Mouse (Mus musculus): Measurements from ENCODE around the gene Zfp445. TPM values are rescaled to one million over a fixed set of nuclear protein-coding genes. Genes with fewer than 3 reads are reported as not detected.
"Not testable (repeated sequence)": the region's sequence is repeated elsewhere in the genome, so short reads cannot be mapped to it uniquely, and the experiment has no call there.

Gene Zfp445
- polyA plus RNA-seq, 1 experiment: 3.9 TPM

- TF ChIP-seq GATA1 (IDR thresholded peaks at IDR 0.05; ENCODE audit: borderline replicate concordance, low read length): no peak
- no peak for TF ChIP-seq FLI1 (IDR thresholded peaks at IDR 0.05; ENCODE audit: low read length)
- peaks cover 52% of the 10 kb centered on the region for H3K36me3 ChIP-seq (replicated peaks; ENCODE audit: low read length)
- peaks cover 19% of the 10 kb centered on the region for H3K4me1 ChIP-seq
- H3K27me3 ChIP-seq (replicated peaks): peaks cover 5% of the 10 kb centered on the region
- H3K9me3 ChIP-seq: peaks cover 59% of the 10 kb centered on the region
- peak overlapping the region; percentile 96 for H3K4me3 ChIP-seq (replicated peaks)
These were observed 958 bp downstream of the Zfp445 start for GRCm38 (mm10) chr9:122864848-122865247.

DNA sequence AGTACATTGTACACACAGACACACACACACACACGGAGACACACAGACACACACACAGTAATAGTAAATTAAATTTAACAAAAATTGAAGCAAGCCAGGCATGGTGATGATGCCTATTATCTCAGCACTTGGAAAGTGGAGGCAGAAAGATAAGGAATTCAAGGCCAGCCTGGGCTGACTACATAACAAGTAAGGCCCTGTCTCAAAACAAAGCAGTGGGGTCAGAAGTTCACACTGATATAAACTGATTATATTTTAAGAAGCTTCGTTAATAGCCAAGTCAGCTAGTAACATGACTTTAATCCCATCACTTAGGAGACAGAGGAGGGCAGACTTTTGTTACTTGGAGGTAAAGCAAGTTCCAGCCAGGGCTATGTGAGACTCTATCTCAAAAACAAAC is 2.1 kb downstream of the Zfp445 start:
- no peak for TF ChIP-seq GATA1 (IDR thresholded peaks at IDR 0.05; ENCODE audit: borderline replicate concordance, low read length)
- no peak for TF ChIP-seq FLI1 (IDR thresholded peaks at IDR 0.05; ENCODE audit: low read length)
- H3K36me3 ChIP-seq (replicated peaks; ENCODE audit: low read length): peaks cover 63% of the 10 kb centered on the region

GRCm38 (mm10) chr9:122860752-122861151 is 5.1 kb downstream of the Zfp445 start:
- Histone ChIP-seq H3K9me3 (peaks cover 61% of the 10 kb centered on the region), H3K4me1 (peaks cover 16% of the 10 kb centered on the region), H3K36me3 (replicated peaks; ENCODE audit: low read length) (peaks cover 82% of the 10 kb centered on the region), H3K27me3 (replicated peaks) (no peaks in the 10 kb centered on the region), H3K4me3 (replicated peaks) (no peak overlapping the region)
- TF ChIP-seq GATA1 (IDR thresholded peaks at IDR 0.05; ENCODE audit: borderline replicate concordance, low read length): no peak

More for the DNA sequence above, 2.1 kb downstream of the Zfp445 start:
- H3K4me1 ChIP-seq: peaks cover 19% of the 10 kb centered on the region
- H3K4me3 ChIP-seq (replicated peaks): no peak overlapping the region
- H3K9me3 ChIP-seq: peaks cover 62% of the 10 kb centered on the region
- no peaks in the 10 kb centered on the region for H3K27me3 ChIP-seq (replicated peaks)

GRCm38 (mm10) chr9:122856716-122857115 is 9.1 kb downstream of the Zfp445 start:
- TF ChIP-seq GATA1 (IDR thresholded peaks at IDR 0.05; ENCODE audit: borderline replicate concordance, low read length) (no peak), FLI1 (IDR thresholded peaks at IDR 0.05; ENCODE audit: low read length) (no peak)
- peaks cover 80% of the 10 kb centered on the region for H3K9me3 ChIP-seq

DNA sequence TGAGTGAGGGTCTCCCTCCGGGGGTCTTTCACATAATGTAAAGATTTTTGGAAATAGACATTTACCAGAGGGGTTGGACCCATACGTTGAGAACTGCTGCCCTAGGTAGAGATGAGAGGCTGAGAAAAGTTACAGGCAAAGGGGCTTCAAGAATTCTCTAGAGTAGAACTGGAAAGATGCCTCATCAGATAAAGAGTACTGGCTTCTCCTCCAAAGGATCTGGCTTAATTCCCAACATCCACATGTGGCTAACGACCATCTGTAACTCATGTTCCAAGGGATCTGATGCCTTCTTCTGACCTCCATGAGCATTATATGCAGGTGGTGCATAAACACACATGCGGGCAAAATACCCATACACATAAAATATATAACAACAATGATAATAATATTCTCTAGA is 10.2 kb downstream of the Zfp445 start:
- no peaks in the 10 kb centered on the region for H3K27me3 ChIP-seq (replicated peaks)
- no peaks in the 10 kb centered on the region for H3K4me1 ChIP-seq
- H3K36me3 ChIP-seq (replicated peaks; ENCODE audit: low read length): peaks cover 96% of the 10 kb centered on the region
- no peak overlapping the region for H3K4me3 ChIP-seq (replicated peaks)
- no peak for TF ChIP-seq FLI1 (IDR thresholded peaks at IDR 0.05; ENCODE audit: low read length)
- TF ChIP-seq GATA1 (IDR thresholded peaks at IDR 0.05; ENCODE audit: borderline replicate concordance, low read length): no peak
- peaks cover 77% of the 10 kb centered on the region for H3K9me3 ChIP-seq

More at GRCm38 (mm10) chr9:122856716-122857115, 9.1 kb downstream of the Zfp445 start:
- H3K4me1 ChIP-seq: no peaks in the 10 kb centered on the region
- peaks cover 96% of the 10 kb centered on the region for H3K36me3 ChIP-seq (replicated peaks; ENCODE audit: low read length)
- no peak overlapping the region for H3K4me3 ChIP-seq (replicated peaks)
- H3K27me3 ChIP-seq (replicated peaks): no peaks in the 10 kb centered on the region

- H3K36me3 ChIP-seq (replicated peaks; ENCODE audit: low read length): peaks cover 96% of the 10 kb centered on the region
- peaks cover 77% of the 10 kb centered on the region for H3K9me3 ChIP-seq
- H3K4me3 ChIP-seq (replicated peaks); H3K4me1 ChIP-seq; H3K27me3 ChIP-seq (replicated peaks): not testable (repeated sequence)
These were observed 10.7 kb downstream of the Zfp445 start for GRCm38 (mm10) chr9:122855141-122855540.

GRCm38 (mm10) chr9:122854526-122854925 is 11.3 kb downstream of the Zfp445 start:
- peaks cover 76% of the 10 kb centered on the region for H3K9me3 ChIP-seq
- H3K36me3 ChIP-seq (replicated peaks; ENCODE audit: low read length): peaks cover 96% of the 10 kb centered on the region
- TF ChIP-seq FLI1 (IDR thresholded peaks at IDR 0.05; ENCODE audit: low read length) (no peak), GATA1 (IDR thresholded peaks at IDR 0.05; ENCODE audit: borderline replicate concordance, low read length) (no peak)
- H3K4me3 ChIP-seq (replicated peaks): no peak overlapping the region
- H3K27me3 ChIP-seq (replicated peaks): no peaks in the 10 kb centered on the region
- no peaks in the 10 kb centered on the region for H3K4me1 ChIP-seq

DNA sequence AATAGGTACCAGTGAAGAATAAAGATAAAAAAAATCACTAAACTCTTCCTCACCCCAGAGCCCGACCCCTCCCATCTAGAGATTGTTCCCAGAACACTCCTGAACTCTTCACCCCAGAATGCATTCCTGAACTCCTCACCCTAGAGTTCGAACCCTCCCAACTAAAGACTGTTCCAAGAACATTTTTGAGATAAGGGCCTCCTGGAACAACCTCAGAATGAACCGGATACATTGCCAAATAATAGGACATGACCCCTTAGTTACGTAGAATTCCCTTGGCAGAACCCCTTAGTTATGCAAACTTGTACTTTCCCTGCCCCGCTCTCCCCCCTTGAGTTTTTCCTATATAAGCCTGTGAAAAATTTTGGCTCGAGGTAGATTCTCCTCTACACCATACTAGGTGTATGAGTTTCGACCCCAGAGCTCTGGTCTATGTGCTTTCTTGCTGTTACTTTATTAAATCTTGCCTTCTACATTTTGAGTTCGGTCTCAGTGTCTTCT is 17.9 kb downstream of the Zfp445 start:
- H3K27me3 ChIP-seq (replicated peaks); H3K4me1 ChIP-seq: not testable (repeated sequence)
- H3K9me3 ChIP-seq: peaks cover 45% of the 10 kb centered on the region

DNA sequence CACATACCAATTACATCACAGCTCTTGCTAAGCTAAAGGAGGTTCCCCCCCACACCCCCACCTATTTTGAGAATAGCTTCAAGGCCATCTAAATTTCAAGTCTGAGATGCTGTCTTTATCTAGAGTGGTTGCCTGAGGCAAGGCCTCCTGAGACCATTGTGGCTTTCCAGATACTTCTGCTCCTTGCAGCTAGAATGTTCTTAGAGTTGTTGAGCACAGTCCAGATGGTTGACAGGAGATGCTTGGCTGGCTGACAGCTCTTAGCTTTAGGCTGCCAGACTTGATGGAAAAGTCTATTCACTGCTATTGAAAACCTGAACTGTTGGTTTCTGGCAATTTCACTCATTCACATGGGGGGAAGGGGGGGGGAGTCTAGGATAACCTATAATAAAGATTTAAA is 19.6 kb downstream of the Zfp445 start:
- peaks cover 38% of the 10 kb centered on the region for H3K9me3 ChIP-seq
- H3K27me3 ChIP-seq (replicated peaks): no peaks in the 10 kb centered on the region
- peaks cover 33% of the 10 kb centered on the region for H3K36me3 ChIP-seq (replicated peaks; ENCODE audit: low read length)
- H3K4me3 ChIP-seq (replicated peaks): no peak overlapping the region
- no peak for TF ChIP-seq FLI1 (IDR thresholded peaks at IDR 0.05; ENCODE audit: low read length)
- TF ChIP-seq GATA1 (IDR thresholded peaks at IDR 0.05; ENCODE audit: borderline replicate concordance, low read length): no peak
- no peaks in the 10 kb centered on the region for H3K4me1 ChIP-seq

More for the DNA sequence above, 17.9 kb downstream of the Zfp445 start:
- H3K4me3 ChIP-seq (replicated peaks): not testable (repeated sequence)
- H3K36me3 ChIP-seq (replicated peaks; ENCODE audit: low read length): peaks cover 50% of the 10 kb centered on the region

- Histone ChIP-seq H3K4me1 (no peaks in the 10 kb centered on the region), H3K27me3 (replicated peaks) (no peaks in the 10 kb centered on the region), H3K4me3 (replicated peaks) (no peak overlapping the region), H3K36me3 (replicated peaks; ENCODE audit: low read length) (peaks cover 27% of the 10 kb centered on the region), H3K9me3 (peaks cover 40% of the 10 kb centered on the region)
- no peak for TF ChIP-seq FLI1 (IDR thresholded peaks at IDR 0.05; ENCODE audit: low read length)
- no peak for TF ChIP-seq GATA1 (IDR thresholded peaks at IDR 0.05; ENCODE audit: borderline replicate concordance, low read length)
These were observed 20.2 kb downstream of the Zfp445 start for GRCm38 (mm10) chr9:122845621-122846020.

DNA sequence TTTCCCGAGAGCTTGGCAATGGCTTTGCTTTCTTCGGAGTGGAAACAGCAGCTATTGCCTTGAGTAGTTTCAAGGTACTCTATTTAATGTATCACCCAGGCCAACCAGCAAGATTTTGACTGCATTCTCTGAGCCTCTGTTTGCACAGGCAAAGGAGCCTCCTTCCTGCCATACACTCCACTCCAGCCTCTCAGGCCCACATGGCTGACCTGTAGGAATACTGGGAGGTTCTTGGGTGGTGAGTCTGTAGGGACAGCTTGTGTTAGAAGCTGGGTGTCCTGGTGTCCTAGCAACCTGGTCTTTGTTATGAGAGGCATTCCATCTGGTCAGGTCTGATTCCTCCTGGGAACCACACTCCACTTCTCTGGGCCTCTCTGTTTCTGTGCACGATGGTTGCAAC is 22.0 kb downstream of the Zfp445 start, which contains the start of gene Gm35549:
Gene Gm35549, minus strand, starts transcription at position 276 of the 400 bp plus-strand sequence.
- no peak within 1 kb of the TSS for H3K4me3 ChIP-seq (replicated peaks)
- peaks cover 9% of the 10 kb centered on the region for H3K36me3 ChIP-seq (replicated peaks; ENCODE audit: low read length)
- no peaks in the 10 kb centered on the region for H3K4me1 ChIP-seq
- H3K27me3 ChIP-seq (replicated peaks): no peaks in the 10 kb centered on the region
- no peak for TF ChIP-seq GATA1 (IDR thresholded peaks at IDR 0.05; ENCODE audit: borderline replicate concordance, low read length)
- no peak for TF ChIP-seq FLI1 (IDR thresholded peaks at IDR 0.05; ENCODE audit: low read length)
- peaks cover 29% of the 10 kb centered on the region for H3K9me3 ChIP-seq

Data from megakaryocyte, embryonic 14.5 days (primary cell).